Mouse (Mus musculus): Measurements from ENCODE around the gene Krtap22-2. TPM values are rescaled to one million over a fixed set of nuclear protein-coding genes. Genes with fewer than 3 reads are reported as not detected.
"Not testable (repeated sequence)": the region's sequence is repeated elsewhere in the genome, so short reads cannot be mapped to it uniquely, and the experiment has no call there.

Gene Krtap22-2
- total RNA-seq (2021), result not detected
- long read RNA-seq, experiment 1, result 0 reads
- long read RNA-seq, experiment 2, result 0 reads

- DNase-seq (ENCODE audit: low spot score in 2 of 2), result no peak
Measured at GRCm38 (mm10) chr16:89010659-89011058, at the start of gene Krtap22-2. TSS of gene Krtap22-2 (minus strand) at chr16:89010759.

GRCm38 (mm10) chr16:89047783-89048182 lies 37.2 kb upstream of the Krtap22-2 start, which contains the start of gene Krtap6-5:
TSS of gene Krtap6-5 (minus strand) at chr16:89047883.
- DNase-seq (ENCODE audit: low spot score in 2 of 2), result no peak

GRCm38 (mm10) chr16:89041372-89041771 lies 30.8 kb upstream of the Krtap22-2 start, which contains the start of gene Gm10228:
TSS of gene Gm10228 (minus strand) at chr16:89041472.
- not testable (repeated sequence) for DNase-seq (ENCODE audit: low spot score in 2 of 2)

GRCm38 (mm10) chr16:89031399-89031798 lies 20.8 kb upstream of the Krtap22-2 start, which contains the start of gene Krtap6-1:
TSS of gene Krtap6-1 (plus strand) at chr16:89031699.
- not testable (repeated sequence) for DNase-seq (ENCODE audit: low spot score in 2 of 2)

- DNase-seq (ENCODE audit: low spot score in 2 of 2), result not testable (repeated sequence)
Measured at GRCm38 (mm10) chr16:89014984-89015383, 4.4 kb upstream of the Krtap22-2 start, which contains the start of gene Gm10229. TSS of gene Gm10229 (plus strand) at chr16:89015284.

GRCm38 (mm10) chr16:89013973-89014372 lies 3.4 kb upstream of the Krtap22-2 start:
- no peak for DNase-seq (ENCODE audit: low spot score in 2 of 2)

- no peak for DNase-seq (ENCODE audit: low spot score in 2 of 2)
Measured at GRCm38 (mm10) chr16:88962773-88963172, 47.8 kb downstream of the Krtap22-2 start, which contains the start of gene Krtap16-3. TSS of gene Krtap16-3 (minus strand) at chr16:88962873.

Other genes starting within 250 kb of the Krtap22-2 start
- gene 2310057N15Rik, start 236.6 kb downstream of the Krtap22-2 start, total RNA-seq (2021), result not detected
- gene Gm5965, start 232.9 kb downstream of the Krtap22-2 start, total RNA-seq (2021), result not detected
- gene Gm20741, start 198.5 kb downstream of the Krtap22-2 start, total RNA-seq (2021), result not detected
- gene Krtap15, start 190.5 kb downstream of the Krtap22-2 start, total RNA-seq (2021), result not detected
- gene Krtap14, start 184.6 kb downstream of the Krtap22-2 start, total RNA-seq (2021), result not detected
- gene Krtap19-1, start 141.3 kb downstream of the Krtap22-2 start, total RNA-seq (2021), result not detected
- not detected for gene Krtap19-2, start 136.5 kb downstream of the Krtap22-2 start, total RNA-seq (2021)
- not detected for gene Krtap19-3, start 132.7 kb downstream of the Krtap22-2 start, total RNA-seq (2021)
- not detected for gene Krtap19-4, start 125.7 kb downstream of the Krtap22-2 start, total RNA-seq (2021)
- not detected for gene Krtap19-5, start 114.3 kb downstream of the Krtap22-2 start, total RNA-seq (2021)
- gene Krtap19-9b, start 78.5 kb downstream of the Krtap22-2 start, total RNA-seq (2021), result not detected
- gene Krtap16-3, start 47.9 kb downstream of the Krtap22-2 start, total RNA-seq (2021), result not detected
- not detected for gene Gm10229, start 4.5 kb upstream of the Krtap22-2 start, total RNA-seq (2021)
- not detected for gene Krtap6-1, start 20.9 kb upstream of the Krtap22-2 start, total RNA-seq (2021)
- gene Gm10228, start 30.7 kb upstream of the Krtap22-2 start, total RNA-seq (2021), result not detected
- gene Krtap6-5, start 37.1 kb upstream of the Krtap22-2 start, total RNA-seq (2021), result not detected
- gene 1110025L11Rik, start 53.2 kb upstream of the Krtap22-2 start, total RNA-seq (2021), result not detected
- gene Krtap6-3, start 73.3 kb upstream of the Krtap22-2 start, total RNA-seq (2021), result not detected
- gene Gm6358, start 130.1 kb upstream of the Krtap22-2 start, total RNA-seq (2021), result not detected
- gene Gm10061, start 140.3 kb upstream of the Krtap22-2 start, total RNA-seq (2021), result not detected
- gene Gm9789, start 147.2 kb upstream of the Krtap22-2 start, total RNA-seq (2021), result not detected
- gene Gm7735, start 158.7 kb upstream of the Krtap22-2 start, total RNA-seq (2021), result not detected
- not detected for gene 1110057P08Rik, start 164.0 kb upstream of the Krtap22-2 start, total RNA-seq (2021)
- gene Krtap20-2, start 195.1 kb upstream of the Krtap22-2 start, total RNA-seq (2021), result not detected